Mouse (Mus musculus) lung, adult 2 months (tissue): Measurements from ENCODE around the gene 1700069L16Rik.

Experiments
- CTCF ChIP-seq: fragments of 200-500 bp; IDR thresholded peaks from 2 replicates; pipeline ENCODE4 v1.5.1; 2011; ENCODE audit warnings: mild to moderate bottlenecking, low read length, control low read depth; ENCODE audit not compliant: insufficient read depth
- POLR2A ChIP-seq: fragments of 200-500 bp; IDR thresholded peaks from 2 replicates; pipeline ENCODE4 v1.6.1; 2011; ENCODE audit warnings: low read depth, mild to moderate bottlenecking, control low read depth, low read length, borderline replicate concordance; ENCODE audit errors: extremely low read depth

GRCm38 (mm10) chr5:113751521-113752157, 27.1 kb upstream of the 1700069L16Rik start:
- no peak for TF ChIP-seq CTCF
- TF ChIP-seq POLR2A, result no peak
